Mouse (Mus musculus) limb, embryonic 14.5 days (tissue): ENCODE measurements around the gene Kmt2d. TPM values are rescaled to one million over a fixed set of nuclear protein-coding genes. Genes with fewer than 3 reads are reported as not detected.
A peak's percentile ranks its signal among the peaks of the same experiment; 100 is the strongest.

Experiments
- ATAC-seq: fragments of 200-750 bp; cut with Nextera tagmentation; 2 replicates; pipeline ENCODE4 v1.8.0; 2017; ENCODE audit warnings: low read depth, moderate number of reproducible peaks, moderate TSS enrichment; ENCODE audit not compliant: low FRiP score
- DNase-seq: peaks from one replicate; pipeline ENCODE4 v3.0.0-alpha.2; 2015; ENCODE audit warnings: low spot score
- H3K27ac ChIP-seq: fragments of 300-500 bp; sonication (generic); replicated peaks from 2 replicates; pipeline ENCODE4 v1.5.1; 2014; ENCODE audit warnings: low read depth, mild to moderate bottlenecking, low read length, moderate library complexity, mixed read lengths
- H3K27me3 ChIP-seq: fragments of 300-500 bp; sonication (generic); 2 replicates; pipeline ENCODE4 v1.6.1; 2014; ENCODE audit warnings: low read length, mixed read lengths; ENCODE audit not compliant: control insufficient read depth, insufficient read depth
- H3K36me3 ChIP-seq: fragments of 300-500 bp; sonication (generic); 2 replicates; pipeline ENCODE4 v1.6.1; 2014; ENCODE audit warnings: mild to moderate bottlenecking, low read length, moderate library complexity, mixed read lengths; ENCODE audit not compliant: control insufficient read depth, insufficient read depth
- H3K4me1 ChIP-seq: fragments of 300-500 bp; sonication (generic); 2 replicates; pipeline ENCODE4 v1.6.1; 2014; ENCODE audit warnings: antibody characterized with exemption, low read length, mixed read lengths; ENCODE audit not compliant: control insufficient read depth, insufficient read depth
- H3K4me2 ChIP-seq: fragments of 300-500 bp; sonication (generic); replicated peaks from 2 replicates; pipeline ENCODE4 v1.6.1; 2014; ENCODE audit warnings: low read depth, mild to moderate bottlenecking, low read length, moderate library complexity; ENCODE audit not compliant: severe bottlenecking
- H3K4me3 ChIP-seq: fragments of 300-500 bp; sonication (generic); replicated peaks from 2 replicates; pipeline ENCODE4 v1.5.1; 2014; ENCODE audit warnings: low read length
- H3K9ac ChIP-seq: fragments of 300-500 bp; sonication (generic); 2 replicates; pipeline ENCODE4 v1.6.1; 2014; ENCODE audit warnings: mild to moderate bottlenecking, low read depth, low read length, moderate library complexity; ENCODE audit not compliant: severe bottlenecking
- H3K9me3 ChIP-seq: fragments of 300-500 bp; sonication (generic); 2 replicates; pipeline ENCODE4 v1.6.1; 2016; ENCODE audit warnings: low read length; ENCODE audit not compliant: control insufficient read depth
- POLR2A ChIP-seq: fragments of 200-500 bp; IDR thresholded peaks from 2 replicates; pipeline ENCODE4 v1.8.0; 2012; ENCODE audit warnings: inconsistent platforms, mild to moderate bottlenecking, moderate library complexity, borderline replicate concordance; ENCODE audit not compliant: insufficient read depth, insufficient read length; ENCODE audit errors: extremely low read depth
- WGBS: fragments of 180-500 bp; shearing (Covaris S2); extraction: QIAGEN DNeasy Blood & Tissue Kit; methylation state at CpG from one replicate; pipeline ENCODE4 v1.1.7; 2014; 5-methylcytosine and 5-hydroxymethylcytosine counted together
- polyA plus RNA-seq, 2 experiments: library from polyadenylated mRNA; depleted of rRNA in 1 of 2; stranded (reverse) in 1 of 2; unstranded in 1 of 2; fragments of >200 nt; fragmentation: Nextera tagmentation in 1 of 2; extraction: Ambion mirVana in 1 of 2; gene quantifications; 2 replicates each; pipeline versions ENCODE4 v1.2.1 to v1.2.3; 2012 to 2014

Gene Kmt2d
- polyA plus RNA-seq, 2 experiments, result 16.7 to 27.1 TPM

- ATAC-seq (no peak), DNase-seq (no peak)
- Histone ChIP-seq H3K4me1 (0 out of 2 replicates have a peak, but pooled peaks cover 2% of the 10 kb centered on the region), H3K27ac (no peak overlapping the region), H3K4me2 (no peak overlapping the region), H3K9ac (no peak overlapping the region), H3K27me3 (peaks cover 96% of the 10 kb centered on the region), H3K4me3 (peak overlapping the region; percentile 34; the same call in 1 of the 2 replicates), H3K36me3 (no peaks in the 10 kb centered on the region), H3K9me3 (no peaks in the 10 kb centered on the region)
- TF ChIP-seq POLR2A, result no peak
- 3% methylated on average over 23 of the region's 23 CpGs for WGBS
Measured at GRCm38 (mm10) chr15:98791771-98792170, 79.2 kb downstream of the Kmt2d start.

GRCm38 (mm10) chr15:98791221-98791620 is 79.8 kb downstream of the Kmt2d start:
- Histone ChIP-seq H3K27ac (no peak overlapping the region), H3K9ac (no peak overlapping the region), H3K4me1 (0 out of 2 replicates have a peak, but pooled peaks cover 2% of the 10 kb centered on the region), H3K9me3 (no peaks in the 10 kb centered on the region), H3K4me3 (peak overlapping the region; percentile 34), H3K36me3 (no peaks in the 10 kb centered on the region), H3K27me3 (peaks cover 90% of the 10 kb centered on the region), H3K4me2 (peak overlapping the region; percentile 22)
- ATAC-seq (no peak), DNase-seq (no peak)
- TF ChIP-seq POLR2A, result no peak
- 0% methylated on average over 12 of the region's 12 CpGs for WGBS

GRCm38 (mm10) chr15:98790761-98791160 is 80.2 kb downstream of the Kmt2d start:
- Histone ChIP-seq H3K27ac (no peak overlapping the region), H3K27me3 (peaks cover 86% of the 10 kb centered on the region), H3K4me1 (0 out of 2 replicates have a peak, but pooled peaks cover 2% of the 10 kb centered on the region), H3K9ac (no peak overlapping the region), H3K36me3 (no peaks in the 10 kb centered on the region), H3K4me2 (peak overlapping the region; percentile 22), H3K9me3 (peaks cover 2% of the 10 kb centered on the region; the same call in 1 of the 2 replicates), H3K4me3 (peak overlapping the region; percentile 34)
- ATAC-seq, result no peak
- WGBS, result 2% methylated on average over 23 of the region's 23 CpGs
- no peak for TF ChIP-seq POLR2A
- DNase-seq, result no peak

GRCm38 (mm10) chr15:98789661-98790535 is 81.1 kb downstream of the Kmt2d start, which contains the start of gene Wnt1:
Wnt1 (plus strand) TSS chr15:98789857.
- Histone ChIP-seq H3K27ac (no peak within 1 kb of the TSS), H3K9me3 (peaks cover 6% of the 10 kb centered on the region; the same call in 1 of the 2 replicates), H3K4me1 (0 out of 2 replicates have a peak, but pooled peaks cover 2% of the 10 kb centered on the region), H3K4me2 (0 out of 2 replicates have a peak within 1 kb of the TSS, but pooled peaks have one; percentile 22), H3K9ac (no peak within 1 kb of the TSS), H3K4me3 (peak within 1 kb of the TSS; percentile 34), H3K36me3 (no peaks in the 10 kb centered on the region), H3K27me3 (peaks cover 77% of the 10 kb centered on the region)
- TF ChIP-seq POLR2A, result no peak
- no peak for DNase-seq
- ATAC-seq, result no peak
- WGBS, result 3% methylated on average over 45 of the region's 51 CpGs

- Histone ChIP-seq H3K9ac (no peak overlapping the region), H3K27ac (no peak overlapping the region), H3K36me3 (no peaks in the 10 kb centered on the region), H3K4me1 (0 out of 2 replicates have a peak, but pooled peaks cover 2% of the 10 kb centered on the region), H3K4me3 (peak overlapping the region; percentile 11; the same call in 1 of the 2 replicates), H3K9me3 (peaks cover 6% of the 10 kb centered on the region; the same call in 1 of the 2 replicates), H3K27me3 (peaks cover 69% of the 10 kb centered on the region), H3K4me2 (no peak overlapping the region)
- 15% methylated on average over 23 of the region's 24 CpGs for WGBS
- DNase-seq (no peak), ATAC-seq (no peak)
- no peak for TF ChIP-seq POLR2A
Measured at GRCm38 (mm10) chr15:98788972-98789660, 81.9 kb downstream of the Kmt2d start.
